Mouse (Mus musculus): ENCODE measurements around the gene Gm10490.

GRCm38 (mm10) chrX:7950091-7950490 is 40.7 kb downstream of the Gm10490 start:
- TF ChIP-seq E2F4 (IDR thresholded peaks at IDR 0.05; ENCODE audit: insufficient replicate concordance, low read depth, low read length), result no peak
- TF ChIP-seq ZNF384 (IDR thresholded peaks at IDR 0.05; ENCODE audit: low read depth, low read length), result no peak
- no peak for TF ChIP-seq EP300 (IDR thresholded peaks at IDR 0.05; ENCODE audit: low read length)
- TF ChIP-seq CTCF (conservative IDR thresholded peaks at IDR 0.05 in 1 of 2, IDR thresholded peaks at IDR 0.05 in 1 of 2; ENCODE audit: low read depth in 2 of 2, low read length in 2 of 2), result no peak
- no peak for TF ChIP-seq MAFK (IDR thresholded peaks at IDR 0.05; ENCODE audit: insufficient replicate concordance, low read length)
- no peak for TF ChIP-seq ELF1 (IDR thresholded peaks at IDR 0.05; ENCODE audit: low read depth, low read length)
- no peak for TF ChIP-seq MAZ (IDR thresholded peaks at IDR 0.05; ENCODE audit: low read depth, low read length)
- no peak for TF ChIP-seq POLR2AphosphoS2 (IDR thresholded peaks at IDR 0.05; ENCODE audit: low read depth, low read length)
- no peak for TF ChIP-seq POLR2A (IDR thresholded peaks at IDR 0.05; ENCODE audit: low read depth, low read length)
- no peak for TF ChIP-seq CHD1 (IDR thresholded peaks at IDR 0.05; ENCODE audit: low read depth, low read length)
- no peak for TF ChIP-seq NELFE (IDR thresholded peaks at IDR 0.05; ENCODE audit: low read depth, low read length)
- no peak for TF ChIP-seq HCFC1 (IDR thresholded peaks at IDR 0.05; ENCODE audit: low read depth, low read length)
- no peak for TF ChIP-seq USF1 (IDR thresholded peaks at IDR 0.05; ENCODE audit: low read depth, low read length)
- no peak for TF ChIP-seq TBP (conservative IDR thresholded peaks at IDR 0.05; ENCODE audit: low read depth, low read length)

Data from CH12.LX (cell line).